In the genomic region with DNA sequence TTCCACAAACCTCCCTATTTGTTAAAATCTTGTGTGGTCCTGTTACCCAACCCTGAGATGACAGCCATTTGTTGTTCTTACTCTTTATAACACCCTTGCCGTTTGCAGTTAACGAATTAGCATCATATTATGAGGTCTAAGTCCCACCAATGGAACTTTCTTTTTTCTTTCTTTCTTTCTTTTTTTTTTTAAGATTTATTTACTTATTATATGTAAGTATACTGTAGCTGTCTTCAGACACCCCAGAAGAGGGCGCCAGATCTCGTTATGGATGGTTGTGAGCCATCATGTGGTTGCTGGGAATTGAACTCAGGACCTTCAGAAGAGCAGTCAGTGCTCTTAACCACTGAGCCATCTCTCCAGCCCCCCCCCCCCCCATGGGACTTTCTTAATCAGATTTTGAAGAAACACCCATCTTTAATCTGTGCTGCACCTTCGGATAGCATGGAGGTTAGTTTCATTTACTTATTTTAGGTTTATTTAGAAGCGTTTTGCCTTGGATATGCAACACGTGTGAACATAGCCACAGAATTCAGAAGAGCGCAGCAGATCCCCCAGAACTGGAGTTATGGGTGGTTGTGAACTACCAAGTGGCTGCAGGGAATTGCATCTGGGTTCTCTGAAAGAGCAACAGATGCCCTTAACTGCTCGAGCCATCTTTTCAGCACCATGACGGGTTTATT, we compare ENCODE assay signal across 8 mouse cellular contexts. TPM values are rescaled to one million over a fixed set of nuclear protein-coding genes. Genes with fewer than 3 reads are reported as not detected.
DNase-seq lines count a peak whose midpoint lies in the region; ATAC-seq lines count a peak whose summit lies in the region.

No protein-coding gene starts in this region.

- H3K27ac ChIP-seq in heart, embryonic 12.5 days (ENCODE audit: poor library complexity, severe bottlenecking) = no peak overlapping the region
- H3K27ac ChIP-seq in embryonic facial prominence, embryonic 14.5 days (replicated peaks; ENCODE audit: low read depth, low read length) = peak overlapping the region; percentile 92; the same call in 1 of the 2 replicates
- H3K27ac ChIP-seq in liver, embryonic 13.5 days = peak overlapping the region; percentile 75; the same call in 1 of the 2 replicates

- no peaks in the 10 kb centered on the region for H3K9me3 ChIP-seq in heart, embryonic 12.5 days (replicated peaks)
- no peaks in the 10 kb centered on the region for H3K9me3 ChIP-seq in embryonic facial prominence, embryonic 14.5 days (ENCODE audit: control insufficient read depth, low read length)
- no peaks in the 10 kb centered on the region for H3K9me3 ChIP-seq in liver, embryonic 13.5 days (replicated peaks)

- 79% methylated on average over 10 of the region's 10 CpGs for WGBS in heart, embryonic 12.5 days
- 83% methylated on average over 10 of the region's 10 CpGs for WGBS in embryonic facial prominence, embryonic 14.5 days
- WGBS in liver, embryonic 13.5 days (ENCODE audit: insufficient replicate concordance) = 66% methylated on average over 10 of the region's 10 CpGs

- DNase-seq in heart, adult 9 months (ENCODE audit: low spot score in 2 of 2) = no peak
- peak; percentile 72 for DNase-seq in 416B (ENCODE audit: low read depth)
- no peak for DNase-seq in embryonic facial prominence, embryonic 14.5 days (ENCODE audit: low spot score)
- no peak for DNase-seq in liver, embryonic 13.5 days
- no peak for DNase-seq in left cerebral cortex, adult 8-10 months (ENCODE audit: low spot score in 2 of 2)
- DNase-seq in Muller cell, postnatal 12 days (ENCODE audit: inconsistent ontology term) = no peak
- no peak for DNase-seq in natural killer cell, adult 2 months (ENCODE audit: low spot score in 2 of 2)

- no peak overlapping the region for H3K4me3 ChIP-seq in heart, embryonic 12.5 days
- H3K4me3 ChIP-seq in embryonic facial prominence, embryonic 14.5 days (ENCODE audit: low read depth, low read length) = peak overlapping the region; percentile 57
- H3K4me3 ChIP-seq in liver, embryonic 13.5 days (replicated peaks) = peak overlapping the region; percentile 72; the same call in 1 of the 2 replicates

- no peak for ATAC-seq in heart, embryonic 12.5 days (ENCODE audit: insufficient number of reproducible peaks, low FRiP score)
- no peak for ATAC-seq in embryonic facial prominence, embryonic 14.5 days (ENCODE audit: low read depth)
- ATAC-seq in liver, embryonic 13.5 days (ENCODE audit: low read depth) = no peak

- H3K4me2 ChIP-seq in heart, embryonic 12.5 days = peak overlapping the region; percentile 72; the same call in 1 of the 2 replicates
- H3K4me2 ChIP-seq in embryonic facial prominence, embryonic 14.5 days (ENCODE audit: low read depth, low read length) = peak overlapping the region; percentile 57
- peak overlapping the region; percentile 84 for H3K4me2 ChIP-seq in liver, embryonic 13.5 days

- no peak overlapping the region for H3K9ac ChIP-seq in heart, embryonic 12.5 days
- peak overlapping the region; percentile 70; the same call in 1 of the 2 replicates for H3K9ac ChIP-seq in embryonic facial prominence, embryonic 14.5 days (ENCODE audit: low read depth, low read length)
- no peak overlapping the region for H3K9ac ChIP-seq in liver, embryonic 13.5 days

- H3K36me3 ChIP-seq in heart, embryonic 12.5 days = peaks cover 19% of the 10 kb centered on the region
- peaks cover 8% of the 10 kb centered on the region; the same call in 1 of the 2 replicates for H3K36me3 ChIP-seq in embryonic facial prominence, embryonic 14.5 days (ENCODE audit: control insufficient read depth, insufficient read depth, low read length)
- H3K36me3 ChIP-seq in liver, embryonic 13.5 days = peaks cover 17% of the 10 kb centered on the region

- H3K4me1 ChIP-seq in heart, embryonic 12.5 days (replicated peaks) = peaks cover 12% of the 10 kb centered on the region
- peaks cover 10% of the 10 kb centered on the region for H3K4me1 ChIP-seq in embryonic facial prominence, embryonic 14.5 days (ENCODE audit: control insufficient read depth, insufficient read depth, low read length)
- H3K4me1 ChIP-seq in liver, embryonic 13.5 days (replicated peaks) = peaks cover 22% of the 10 kb centered on the region

- H3K27me3 ChIP-seq in heart, embryonic 12.5 days (replicated peaks) = no peaks in the 10 kb centered on the region
- H3K27me3 ChIP-seq in embryonic facial prominence, embryonic 14.5 days (replicated peaks; ENCODE audit: control insufficient read depth, insufficient read depth, low read length) = no peaks in the 10 kb centered on the region
- no peaks in the 10 kb centered on the region for H3K27me3 ChIP-seq in liver, embryonic 13.5 days

RNA-seq across cellular contexts. Expression of a gene that starts 0.9 kb away (rescaled TPM):
- polyA plus RNA-seq in heart, embryonic 12.5 days (2016; fragmentation: Nextera tagmentation; extraction: Ambion mirVana) = 42.2 and 43.3 TPM in 2 replicates
- 57.5 and 60.8 TPM in 2 replicates for polyA plus RNA-seq in embryonic facial prominence, embryonic 14.5 days (2014; fragmentation: Nextera tagmentation; extraction: Ambion mirVana)
- 51.7 and 61.5 TPM in 2 replicates for polyA plus RNA-seq in liver, embryonic 13.5 days (2015; fragmentation: Nextera tagmentation; extraction: Ambion mirVana)
- 10 to 100 TPM; 37.5 to 44.6 (median 41.2) TPM for total RNA-seq in left cerebral cortex, adult 8-10 months (2022)

RNA-seq across cellular contexts. Expression of a gene that starts 24.8 kb away (rescaled TPM):
- 17.8 and 18.1 TPM in 2 replicates for polyA plus RNA-seq in heart, embryonic 12.5 days (2016; fragmentation: Nextera tagmentation; extraction: Ambion mirVana)
- polyA plus RNA-seq in embryonic facial prominence, embryonic 14.5 days (2014; fragmentation: Nextera tagmentation; extraction: Ambion mirVana) = 24.0 and 24.2 TPM in 2 replicates
- polyA plus RNA-seq in liver, embryonic 13.5 days (2015; fragmentation: Nextera tagmentation; extraction: Ambion mirVana) = 14.6 and 15.2 TPM in 2 replicates
- total RNA-seq in left cerebral cortex, adult 8-10 months (2022) = 10 to 100 TPM; 12.0 to 12.9 (median 12.7) TPM

RNA-seq across cellular contexts. Expression of a gene that starts 38.4 kb away (rescaled TPM):
- polyA plus RNA-seq in heart, embryonic 12.5 days (2016; fragmentation: Nextera tagmentation; extraction: Ambion mirVana) = 513 and 523 TPM in 2 replicates
- polyA plus RNA-seq in embryonic facial prominence, embryonic 14.5 days (2014; fragmentation: Nextera tagmentation; extraction: Ambion mirVana) = 941 and 979 TPM in 2 replicates
- polyA plus RNA-seq in liver, embryonic 13.5 days (2015; fragmentation: Nextera tagmentation; extraction: Ambion mirVana) = 588 and 611 TPM in 2 replicates
- 100 to 1,000 TPM; 266 to 307 (median 284) TPM for total RNA-seq in left cerebral cortex, adult 8-10 months (2022)

RNA-seq across cellular contexts. Expression of a gene that starts 51.0 kb away (rescaled TPM):
- 6.3 and 6.5 TPM in 2 replicates for polyA plus RNA-seq in heart, embryonic 12.5 days (2016; fragmentation: Nextera tagmentation; extraction: Ambion mirVana)
- 0.56 and 0.78 TPM in 2 replicates for polyA plus RNA-seq in embryonic facial prominence, embryonic 14.5 days (2014; fragmentation: Nextera tagmentation; extraction: Ambion mirVana)
- 14.9 and 17.2 TPM in 2 replicates for polyA plus RNA-seq in liver, embryonic 13.5 days (2015; fragmentation: Nextera tagmentation; extraction: Ambion mirVana)
- under 1 TPM in 3 of 4 experiments, not detected in 1; 0.35 to 0.39 (median 0.35) TPM for total RNA-seq in left cerebral cortex, adult 8-10 months (2022)
